Mouse (Mus musculus): ENCODE measurements at regions not wholly inside any gene's neighbourhood (a gene's known extent, or its start where the extent isn't known, plus 50 kb on each side); places are given as distances from the start of the nearest gene placed in this dataset.
"Not testable (repeated sequence)": the region's sequence is repeated elsewhere in the genome, so short reads cannot be mapped to it uniquely, and the experiment has no call there.

- no peak for DNase-seq (ENCODE audit: low read depth, low spot score)
These were observed 300.3 kb downstream of the Abcc12 start for GRCm38 (mm10) chr8:86280093-86280721.

- no peak for DNase-seq (ENCODE audit: low read depth, low spot score)
These were observed 304.8 kb downstream of the Abcc12 start for GRCm38 (mm10) chr8:86275699-86276098.

GRCm38 (mm10) chr8:86273811-86274210 is 306.7 kb downstream of the Abcc12 start:
- DNase-seq (ENCODE audit: low read depth, low spot score), result no peak

- DNase-seq (ENCODE audit: low read depth, low spot score), result no peak
These were observed 307.9 kb downstream of the Abcc12 start for GRCm38 (mm10) chr8:86272626-86273025.

GRCm38 (mm10) chr8:86271477-86271876 is 309.0 kb downstream of the Abcc12 start:
- DNase-seq (ENCODE audit: low read depth, low spot score), result no peak

- DNase-seq (ENCODE audit: low read depth, low spot score), result no peak
These were observed 322.5 kb downstream of the Abcc12 start for GRCm38 (mm10) chr8:86258011-86258410.

GRCm38 (mm10) chr8:86255431-86255830 is 325.1 kb downstream of the Abcc12 start:
- DNase-seq (ENCODE audit: low read depth, low spot score), result no peak

- no peak for DNase-seq (ENCODE audit: low read depth, low spot score)
These were observed 325.8 kb downstream of the Abcc12 start for GRCm38 (mm10) chr8:86254680-86255079.

- DNase-seq (ENCODE audit: low read depth, low spot score), result no peak
These were observed 327.7 kb downstream of the Abcc12 start for GRCm38 (mm10) chr8:86252696-86253355.

GRCm38 (mm10) chr8:86234696-86235095 is 345.8 kb downstream of the Abcc12 start:
- no peak for DNase-seq (ENCODE audit: low read depth, low spot score)

GRCm38 (mm10) chr8:86231994-86232393 is 348.5 kb downstream of the Abcc12 start:
- not testable (repeated sequence) for DNase-seq (ENCODE audit: low read depth, low spot score)

- no peak for DNase-seq (ENCODE audit: low read depth, low spot score)
These were observed 355.6 kb downstream of the Abcc12 start for GRCm38 (mm10) chr8:86224851-86225250.

GRCm38 (mm10) chr8:86222715-86223114 is 357.8 kb downstream of the Abcc12 start:
- DNase-seq (ENCODE audit: low read depth, low spot score), result no peak

GRCm38 (mm10) chr8:86222228-86222627 is 358.3 kb downstream of the Abcc12 start:
- DNase-seq (ENCODE audit: low read depth, low spot score), result no peak

GRCm38 (mm10) chr8:86214399-86214798 is 366.1 kb downstream of the Abcc12 start:
- no peak for DNase-seq (ENCODE audit: low read depth, low spot score)

- DNase-seq (ENCODE audit: low read depth, low spot score), result no peak
These were observed 368.0 kb downstream of the Abcc12 start for GRCm38 (mm10) chr8:86212461-86212860.

- no peak for DNase-seq (ENCODE audit: low read depth, low spot score)
These were observed 368.1 kb downstream of the Phkb start for GRCm38 (mm10) chr8:86208812-86209262.

- no peak for DNase-seq (ENCODE audit: low read depth, low spot score)
These were observed 363.9 kb downstream of the Phkb start for GRCm38 (mm10) chr8:86204421-86205229.

- DNase-seq (ENCODE audit: low read depth, low spot score), result no peak
These were observed 362.3 kb downstream of the Phkb start for GRCm38 (mm10) chr8:86203107-86203506.

GRCm38 (mm10) chr8:86201830-86202229 is 361.1 kb downstream of the Phkb start:
- no peak for DNase-seq (ENCODE audit: low read depth, low spot score)

GRCm38 (mm10) chr8:86192262-86192661 is 351.5 kb downstream of the Phkb start:
- no peak for DNase-seq (ENCODE audit: low read depth, low spot score)

- no peak for DNase-seq (ENCODE audit: low read depth, low spot score)
These were observed 343.9 kb downstream of the Phkb start for GRCm38 (mm10) chr8:86184671-86185070.

Data from skeletal muscle tissue, adult 2 months (tissue).